Mouse (Mus musculus) liver, postnatal 0 days (tissue): ENCODE results near the gene Rasal1.

Experiments
- CTCF ChIP-seq: sonication (generic); IDR thresholded peaks from 2 replicates; pipeline ENCODE4 v1.5.1; 2016; ENCODE audit warnings: antibody characterized with exemption, low read depth
- EP300 ChIP-seq: IDR thresholded peaks from 2 replicates; pipeline ENCODE4 v1.6.1; 2016; ENCODE audit warnings: antibody characterized with exemption, low read depth, mild to moderate bottlenecking

DNA sequence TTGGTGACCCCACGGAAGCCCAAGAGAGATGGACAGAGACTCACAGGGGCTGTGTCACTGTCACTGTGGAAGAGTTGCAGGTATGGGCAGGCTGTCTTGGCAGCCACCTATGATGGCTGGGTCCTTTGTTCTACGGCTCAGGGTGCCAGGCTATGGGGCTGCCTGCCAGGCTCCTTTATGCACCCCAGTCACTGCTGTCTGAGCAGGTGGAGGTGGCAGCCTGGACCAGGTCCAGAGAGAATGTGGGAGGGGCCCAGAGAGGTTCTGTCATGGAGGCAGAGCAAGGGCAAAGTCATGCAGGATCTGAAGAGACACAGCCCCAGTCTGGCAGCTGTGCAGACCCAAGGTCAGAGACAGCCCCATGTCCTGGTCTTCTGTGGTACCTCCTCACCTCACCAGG is 54.4 kb downstream of the Rasal1 start:
- TF ChIP-seq CTCF = no peak
- no peak for TF ChIP-seq EP300
